Mouse (Mus musculus) R1 (cell line): ENCODE results near the gene Mrpl48.

ENCODE experiments used
- DNase-seq: peaks from one replicate; pipeline ENCODE4 v3.0.0-alpha.2; 2018; ENCODE audit warnings: low read depth, low spot score

Mrpl48 gene

DNA sequence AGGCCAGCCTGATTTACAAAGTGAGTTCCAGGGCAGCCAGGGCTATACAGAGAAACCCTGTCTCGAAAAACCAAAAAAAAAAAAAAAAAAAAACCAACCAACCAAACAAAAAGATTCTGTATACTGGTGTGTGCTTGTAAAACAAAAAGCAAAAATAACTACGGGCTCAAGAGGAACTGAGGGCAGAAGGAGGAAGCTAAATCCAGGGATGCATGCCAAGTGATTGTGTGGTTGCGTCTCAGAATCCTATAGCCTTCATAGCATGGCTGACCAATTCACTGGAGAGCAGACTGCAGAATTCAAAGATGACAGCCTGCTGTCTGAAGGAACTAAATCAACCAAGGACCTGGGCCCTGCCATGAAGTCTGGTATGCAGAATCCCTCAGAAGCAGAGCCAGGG is 73.9 kb downstream of the Mrpl48 start:
- DNase-seq = no peak

DNA sequence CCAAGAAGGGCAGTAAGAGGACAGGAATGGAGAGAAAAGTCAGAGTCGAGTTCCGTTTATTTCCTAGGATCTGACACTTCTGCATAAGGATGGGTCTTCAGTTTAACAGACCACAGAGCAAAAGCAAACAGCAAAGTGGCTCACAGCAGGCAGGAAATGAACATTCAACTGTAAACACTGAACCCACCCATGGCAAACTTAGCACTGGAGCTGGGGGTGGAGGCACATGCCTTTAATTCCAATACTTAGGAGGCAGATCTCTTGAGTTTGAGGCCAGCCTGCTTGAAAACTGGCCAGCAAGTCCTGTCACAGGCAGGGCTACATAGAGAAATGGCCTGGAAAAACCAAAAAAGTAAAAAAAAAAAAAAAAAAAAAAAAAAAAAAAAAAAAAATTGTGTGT is 74.6 kb downstream of the Mrpl48 start:
- DNase-seq = peak; percentile 69

DNA sequence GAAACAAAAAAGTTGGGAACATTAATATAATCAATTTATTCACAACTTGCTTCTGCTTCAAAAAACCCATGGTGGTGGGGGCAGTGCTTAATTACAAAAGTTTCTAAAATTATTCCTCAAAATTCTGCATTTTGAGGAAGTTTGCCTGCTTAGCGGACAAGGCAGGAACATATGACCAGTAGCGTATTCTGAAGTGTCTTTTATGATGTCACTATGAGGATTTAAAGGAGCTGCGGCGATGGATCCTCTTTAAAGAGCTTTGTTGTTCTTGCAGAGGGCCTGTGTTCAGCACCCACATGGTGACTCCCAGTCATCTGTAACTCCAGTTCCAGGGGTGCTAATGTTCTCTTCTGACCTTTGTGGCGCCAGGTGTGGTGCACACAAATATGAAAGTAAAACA is 77.3 kb downstream of the Mrpl48 start:
- DNase-seq = no peak

DNA sequence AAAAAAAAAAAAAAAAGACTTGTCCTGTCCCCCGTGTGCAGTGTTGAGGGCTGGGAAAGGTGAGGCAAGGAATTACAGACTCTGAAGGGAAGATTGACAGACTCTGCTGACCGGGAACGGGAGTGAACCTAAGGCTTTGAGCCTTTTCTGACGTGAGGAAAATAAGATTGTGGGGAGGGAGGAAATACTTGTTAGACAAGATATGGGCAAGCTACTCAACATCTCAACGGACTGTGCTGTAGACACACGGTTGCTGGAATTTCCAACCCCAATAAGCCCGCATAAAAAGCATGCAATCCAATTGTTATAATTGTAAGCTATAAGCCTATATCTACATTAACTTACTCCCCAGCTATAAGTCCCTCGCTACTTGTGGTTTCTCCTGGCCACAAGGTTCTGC is 83.4 kb downstream of the Mrpl48 start:
- DNase-seq = no peak

DNA sequence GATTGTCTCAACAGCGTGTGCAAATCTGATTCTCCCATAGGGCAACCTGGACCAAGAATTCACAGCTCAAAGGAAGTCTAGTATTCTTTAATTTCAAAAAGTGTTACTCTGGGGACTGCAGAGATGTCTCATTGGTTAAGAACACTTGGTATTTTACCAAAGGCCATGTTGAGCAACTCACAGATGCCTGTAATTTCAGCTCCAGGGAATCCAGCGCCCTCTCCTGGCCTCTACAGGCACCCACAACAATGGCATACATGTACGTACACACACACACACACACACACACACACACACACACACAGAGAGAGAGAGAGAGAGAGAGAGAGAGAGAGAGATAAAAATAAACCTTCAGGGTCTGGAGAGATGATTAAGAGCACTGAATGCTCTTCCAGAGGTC is 85.9 kb downstream of the Mrpl48 start:
- DNase-seq = peak; percentile 72

DNA sequence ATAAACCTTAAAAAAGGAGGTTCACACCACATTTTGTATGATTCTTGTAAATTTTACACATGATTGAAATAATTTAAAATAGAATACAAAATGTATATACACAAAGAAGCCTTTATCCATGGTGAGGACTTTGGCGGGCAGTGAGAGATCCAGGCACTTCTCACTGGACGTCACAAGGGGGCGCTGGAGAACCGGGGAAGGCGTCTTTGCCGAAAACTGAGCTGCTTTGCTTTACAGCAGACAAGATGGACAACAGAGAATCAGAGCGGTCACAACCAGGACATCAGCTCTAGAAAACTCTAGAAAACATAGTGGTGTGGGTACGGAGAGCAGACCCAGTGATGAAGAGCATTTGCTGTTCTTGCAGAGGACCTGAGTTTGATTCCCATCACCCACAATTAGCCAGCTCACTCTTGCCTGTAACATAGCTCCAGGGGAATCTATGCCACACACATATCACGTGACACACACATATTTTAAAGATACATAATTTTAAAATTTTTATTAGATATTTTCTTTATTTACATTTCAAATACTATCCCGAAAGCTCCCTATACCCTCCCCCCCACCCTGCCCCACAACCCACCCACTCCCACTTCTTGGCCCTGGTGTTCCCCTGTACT is 87.3 kb downstream of the Mrpl48 start:
- peak; percentile 82 for DNase-seq

DNA sequence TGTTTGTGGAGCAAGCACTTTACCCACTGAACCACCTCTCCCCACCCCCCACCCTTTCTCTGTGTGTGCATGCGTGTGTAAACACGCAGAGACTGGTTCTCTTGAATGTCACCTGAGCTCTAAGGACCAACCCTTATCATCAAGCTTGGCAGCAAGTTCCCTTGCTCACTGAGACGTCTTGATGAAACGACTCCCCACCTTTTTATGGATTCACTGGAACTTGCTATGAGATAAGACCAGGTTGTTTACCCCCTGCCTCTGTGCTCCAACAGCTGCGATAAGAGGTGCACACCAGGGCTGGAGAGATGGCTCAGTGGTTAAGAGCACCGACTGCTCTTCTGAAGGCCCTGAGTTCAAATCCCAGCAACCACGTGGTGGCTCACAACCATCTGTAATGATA is 87.9 kb downstream of the Mrpl48 start:
- DNase-seq = no peak

DNA sequence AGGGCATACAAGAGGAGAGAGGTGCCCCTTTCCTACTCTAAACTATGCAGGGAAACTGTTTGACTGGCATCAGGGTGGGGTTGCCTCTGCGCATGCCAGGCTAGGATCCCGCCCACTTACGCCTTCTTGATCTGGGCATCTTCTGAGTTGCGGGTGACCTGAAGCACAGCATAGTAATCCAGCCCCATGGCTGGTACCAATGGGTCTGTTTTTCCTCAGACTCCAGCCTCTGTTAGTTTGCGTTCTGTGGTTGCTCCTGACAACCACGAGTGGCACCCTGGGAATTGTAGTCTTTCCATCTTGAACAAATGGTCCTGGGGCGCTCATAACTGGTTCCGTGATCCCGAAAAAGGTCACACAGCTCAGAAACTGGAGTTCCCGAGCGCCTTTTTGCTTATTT is 93.5 kb downstream of the Mrpl48 start, which contains the start of gene Dnajb13:
Dnajb13 (minus strand) TSS at position 388 of the 400 bp plus-strand sequence.
- DNase-seq = peak; percentile 58

DNA sequence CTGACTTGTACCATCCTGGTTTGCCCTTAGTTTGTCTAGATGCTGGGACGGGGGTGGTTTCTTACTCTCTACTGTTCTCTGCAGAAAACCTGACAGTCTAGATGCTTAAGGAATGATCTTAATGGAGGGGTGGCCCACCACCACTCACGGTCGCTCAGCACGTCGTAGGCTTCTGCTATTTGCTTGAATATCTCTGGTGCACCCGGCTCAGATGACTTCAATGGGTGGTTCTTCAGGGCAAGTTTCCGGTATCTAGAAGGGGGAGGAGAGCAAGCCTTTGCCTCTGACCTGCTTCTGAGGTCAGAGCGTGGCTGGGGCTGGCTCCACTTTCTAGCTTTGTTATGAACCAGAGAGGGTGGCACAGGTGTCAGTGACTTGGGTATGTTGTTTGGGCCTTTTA is 96.5 kb downstream of the Mrpl48 start:
- DNase-seq = no peak

DNA sequence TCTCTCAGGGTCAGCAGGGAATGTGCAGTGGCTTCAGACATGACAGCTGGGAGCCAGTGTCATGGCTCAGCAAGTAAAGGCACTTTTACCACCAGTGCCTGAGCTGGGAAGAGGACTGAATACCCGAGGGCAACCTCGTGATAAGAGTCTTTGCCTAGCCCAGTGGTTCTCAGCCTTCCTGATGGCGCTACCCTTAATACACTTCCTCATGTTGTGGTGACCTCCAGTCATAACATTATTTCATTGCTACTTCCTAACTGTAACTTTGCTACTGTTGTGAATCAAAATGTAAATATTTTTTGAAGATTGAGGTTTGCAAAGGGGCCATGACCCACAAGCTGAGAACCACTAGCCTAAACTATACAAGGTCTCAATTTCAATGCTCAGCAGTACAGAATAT is 99.4 kb downstream of the Mrpl48 start:
- no peak for DNase-seq

DNA sequence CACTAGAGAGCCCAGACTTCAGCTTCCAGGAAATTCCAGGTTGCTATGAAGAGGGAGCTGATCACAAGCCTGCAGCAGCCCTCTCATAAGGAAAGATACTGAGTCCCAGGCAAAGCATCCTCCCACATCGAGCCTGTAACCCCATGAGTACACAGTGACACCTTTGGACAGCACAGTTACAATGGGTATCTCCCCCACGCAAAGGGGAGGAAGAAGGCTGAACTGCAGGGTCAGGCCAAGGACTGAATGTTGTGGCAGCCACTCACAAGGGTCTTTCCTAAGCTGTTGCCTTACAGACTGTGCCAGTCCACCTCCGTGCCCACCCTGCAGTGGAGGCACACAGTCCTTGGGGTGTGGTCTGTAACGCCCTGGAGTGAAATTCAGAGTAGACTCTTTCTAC is 101.6 kb downstream of the Mrpl48 start:
- DNase-seq = no peak

DNA sequence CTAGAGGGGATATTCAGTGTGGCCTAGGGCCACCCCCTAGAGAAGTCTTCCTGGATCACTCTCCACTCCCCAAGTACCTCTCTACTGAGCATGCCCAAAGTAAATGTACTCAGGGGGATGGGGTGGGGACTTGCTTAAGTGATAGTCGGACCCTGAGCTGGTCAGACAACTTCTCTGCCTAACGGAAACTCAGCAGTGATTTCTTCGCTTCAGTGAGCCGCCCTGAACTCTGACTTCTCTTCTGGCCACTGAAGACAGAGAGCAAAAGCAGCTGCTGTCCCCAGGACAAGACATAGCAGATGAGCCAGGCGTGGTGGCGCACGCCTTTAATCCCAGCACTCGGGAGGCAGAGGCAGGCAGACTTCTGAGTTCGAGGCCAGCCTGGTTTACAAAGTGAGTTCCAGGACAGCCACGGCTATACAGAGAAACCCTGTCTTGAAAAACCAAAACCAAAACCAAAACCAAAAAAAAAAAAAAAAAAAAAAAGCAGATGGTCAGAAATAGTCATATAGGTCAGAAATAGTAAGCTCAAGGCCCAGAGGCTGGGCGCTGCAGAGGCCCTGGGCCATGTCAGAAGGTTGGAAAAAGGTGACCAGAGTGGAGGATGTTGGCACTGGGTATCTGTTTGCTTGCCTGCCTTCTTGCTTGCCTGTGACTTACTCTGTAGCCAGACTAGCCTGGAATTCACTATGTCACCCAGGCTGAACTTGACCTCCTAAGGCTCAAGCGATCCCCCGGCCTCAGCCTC is 103.2 kb downstream of the Mrpl48 start:
- DNase-seq = peak; percentile 67

DNA sequence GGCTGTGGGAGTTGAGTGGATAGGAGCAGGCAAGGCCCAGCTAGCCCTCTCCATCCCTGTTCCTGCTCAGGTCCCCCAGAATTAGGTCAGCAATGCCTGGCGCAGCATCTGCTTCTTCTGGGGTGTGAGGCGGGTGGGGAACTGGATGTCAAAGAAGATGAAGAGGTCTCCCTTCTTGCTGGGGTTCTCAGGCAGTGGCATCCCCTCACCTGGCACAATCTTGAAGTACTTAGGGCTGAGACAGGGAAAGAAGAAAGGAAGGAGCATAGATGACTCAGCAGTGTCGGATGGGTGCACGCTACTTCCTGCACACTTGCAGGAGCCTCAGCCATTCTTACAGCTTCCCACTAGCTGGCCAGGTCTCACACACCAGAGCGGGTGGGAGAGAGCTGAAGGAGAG is 105.0 kb downstream of the Mrpl48 start:
- no peak for DNase-seq

DNA sequence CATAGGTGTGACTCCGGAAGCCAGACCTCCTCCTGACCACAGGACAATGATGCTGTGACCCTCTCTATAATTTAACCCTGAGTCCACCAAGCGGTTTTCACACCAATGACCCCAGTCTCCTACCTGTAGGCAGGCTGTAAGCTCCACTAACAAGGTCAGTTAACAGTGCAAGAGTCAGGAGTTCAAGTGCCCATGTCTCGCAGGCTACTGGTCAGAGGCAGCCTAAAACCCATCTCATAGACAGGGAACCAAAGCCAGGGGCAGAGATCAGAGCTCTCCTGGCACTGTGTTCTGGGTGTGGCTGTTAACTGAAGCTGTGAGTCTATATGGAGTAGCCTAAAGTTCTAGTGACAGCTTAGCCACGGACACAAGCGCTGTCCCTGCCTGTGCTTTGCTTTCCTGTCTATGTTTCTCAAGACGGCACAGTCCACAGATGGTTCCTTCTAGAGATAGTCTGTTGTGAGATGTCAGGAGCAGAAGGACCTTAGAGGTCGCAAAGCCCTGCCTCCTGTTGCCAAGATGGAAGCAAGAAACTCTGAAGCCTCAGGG is 105.7 kb downstream of the Mrpl48 start:
- DNase-seq = no peak

DNA sequence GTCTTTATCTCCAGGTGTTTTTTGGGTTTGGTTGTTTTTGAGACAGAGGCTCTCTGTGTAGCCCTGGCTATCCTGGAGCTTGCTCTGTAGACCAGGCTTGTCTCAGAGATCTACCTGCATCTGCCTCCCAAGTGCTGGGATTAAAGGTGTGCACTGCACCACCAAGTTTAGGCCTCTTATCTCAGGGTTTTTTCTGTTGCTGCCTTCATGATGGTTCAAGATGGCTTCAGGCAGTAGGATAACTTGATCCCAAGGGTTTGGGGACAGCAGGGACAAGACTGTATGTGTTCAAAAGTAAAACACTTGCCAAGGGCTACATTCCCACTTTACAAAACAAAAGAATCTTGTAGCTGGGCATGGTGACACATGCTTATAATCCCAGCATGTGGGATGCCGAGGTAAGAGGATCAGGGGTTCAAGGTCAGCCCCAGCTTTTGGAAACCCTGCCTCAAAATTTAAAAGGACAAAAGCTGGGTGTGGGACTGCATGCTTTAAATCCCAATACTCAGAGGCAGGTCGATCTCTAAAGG is 106.2 kb downstream of the Mrpl48 start:
- peak; percentile 97 for DNase-seq

DNA sequence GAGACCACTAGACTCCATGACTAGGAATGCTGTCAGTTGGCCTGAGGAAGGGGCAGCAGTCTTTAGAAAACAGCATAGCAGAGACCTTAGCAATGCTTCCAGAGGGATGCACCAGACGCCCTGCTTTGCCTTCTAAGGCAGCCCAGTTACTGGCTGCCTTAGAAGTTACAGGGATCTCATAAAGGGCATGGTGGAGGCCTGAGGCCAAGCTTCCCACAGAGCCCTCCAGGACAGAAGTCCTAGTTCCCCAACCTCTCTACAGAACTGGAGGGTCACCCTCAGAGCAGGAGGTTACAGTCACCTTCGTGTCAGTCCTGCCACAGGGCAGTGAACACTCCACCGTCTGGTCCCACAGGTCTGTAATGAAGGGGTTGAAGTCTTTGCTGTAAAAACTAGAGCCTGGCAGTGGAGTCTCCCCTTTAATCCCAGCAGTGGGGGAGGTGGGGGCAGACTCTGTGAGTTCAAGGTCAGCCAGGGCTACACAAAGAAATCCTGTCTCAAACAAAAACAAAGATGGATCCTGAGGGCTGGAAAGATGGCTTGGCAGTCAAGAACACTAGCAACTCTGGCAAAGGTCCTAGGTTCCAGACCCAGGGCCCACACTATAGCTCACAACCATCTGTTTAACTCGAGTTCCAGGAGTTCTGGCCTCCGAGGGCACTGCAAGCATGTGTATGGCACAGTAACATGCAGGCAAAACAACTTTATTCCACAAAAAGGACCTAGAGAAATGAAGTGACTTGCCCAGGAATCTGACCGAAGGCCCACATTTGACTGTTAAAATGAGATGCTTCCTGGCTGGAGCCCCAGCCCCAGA is 106.9 kb downstream of the Mrpl48 start:
- DNase-seq = peak; percentile 79

DNA sequence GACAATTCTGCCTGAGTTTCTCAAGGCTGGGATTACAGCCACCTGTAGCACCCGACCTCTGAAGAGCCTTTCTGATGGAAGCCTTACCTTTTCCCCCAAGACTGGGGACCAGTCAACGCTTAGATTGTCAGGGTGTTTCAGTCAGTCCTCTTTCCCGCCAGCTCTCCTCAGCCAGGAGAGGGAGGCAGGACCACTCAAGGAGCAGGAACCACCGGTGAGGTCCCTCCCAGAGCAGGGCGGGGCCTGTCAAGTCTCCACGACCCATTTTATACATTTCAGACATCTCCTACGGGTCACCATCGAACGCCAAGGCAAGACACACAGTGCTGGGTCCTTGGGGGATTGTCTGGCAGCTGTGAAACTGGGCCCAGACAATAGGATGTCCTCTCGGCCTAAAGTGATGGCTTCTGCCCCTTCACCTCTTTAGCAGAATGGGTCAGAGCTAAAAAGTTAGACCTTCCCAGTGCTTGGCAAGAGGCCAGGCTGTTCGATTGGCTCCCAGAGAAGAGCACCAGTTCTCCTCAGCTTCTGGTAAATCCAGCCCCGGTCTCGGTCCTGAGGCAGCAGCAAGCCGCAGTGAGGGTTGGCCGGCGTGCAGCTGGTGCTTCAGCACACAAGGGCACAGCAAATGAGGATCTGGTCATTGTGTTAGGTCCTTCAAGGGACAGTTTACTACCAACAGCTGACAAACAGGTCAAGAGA is 107.7 kb downstream of the Mrpl48 start:
- DNase-seq = peak; percentile 84

DNA sequence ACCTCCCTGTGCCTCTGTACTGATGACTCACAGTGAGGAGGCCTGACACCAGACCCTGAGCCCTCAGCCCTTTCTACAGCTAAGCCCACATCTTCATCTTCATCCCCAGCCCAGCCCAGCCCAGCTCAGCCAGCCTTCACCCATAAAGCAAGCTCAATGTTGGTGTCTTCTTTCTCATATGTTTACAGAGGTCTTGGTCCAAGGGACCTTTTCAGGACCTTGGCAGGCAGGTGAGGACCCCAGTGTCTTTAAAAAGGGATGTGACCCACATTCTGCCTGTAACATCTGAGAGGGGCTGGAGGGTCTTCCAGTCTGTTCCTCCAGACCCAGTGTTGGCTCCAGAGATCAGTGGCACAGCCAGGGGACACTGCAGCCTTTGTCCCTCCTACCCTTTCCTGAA is 108.6 kb downstream of the Mrpl48 start:
- DNase-seq = no peak

DNA sequence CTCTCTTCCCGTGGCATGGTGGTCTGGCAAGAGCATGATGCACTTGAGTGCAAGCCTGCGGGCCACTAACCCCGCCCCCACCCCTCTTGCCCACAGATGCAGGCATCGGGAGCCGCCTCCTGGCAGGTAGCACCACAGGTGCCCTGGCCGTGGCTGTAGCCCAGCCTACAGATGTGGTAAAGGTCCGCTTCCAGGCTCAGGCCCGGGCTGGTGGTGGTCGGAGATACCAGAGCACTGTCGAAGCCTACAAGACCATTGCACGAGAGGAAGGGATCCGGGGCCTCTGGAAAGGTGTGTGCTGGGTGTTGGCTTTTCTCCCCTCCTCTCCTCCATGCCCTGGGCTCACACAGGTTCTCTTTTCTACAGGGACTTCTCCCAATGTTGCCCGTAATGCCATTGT is 110.1 kb downstream of the Mrpl48 start:
- no peak for DNase-seq

DNA sequence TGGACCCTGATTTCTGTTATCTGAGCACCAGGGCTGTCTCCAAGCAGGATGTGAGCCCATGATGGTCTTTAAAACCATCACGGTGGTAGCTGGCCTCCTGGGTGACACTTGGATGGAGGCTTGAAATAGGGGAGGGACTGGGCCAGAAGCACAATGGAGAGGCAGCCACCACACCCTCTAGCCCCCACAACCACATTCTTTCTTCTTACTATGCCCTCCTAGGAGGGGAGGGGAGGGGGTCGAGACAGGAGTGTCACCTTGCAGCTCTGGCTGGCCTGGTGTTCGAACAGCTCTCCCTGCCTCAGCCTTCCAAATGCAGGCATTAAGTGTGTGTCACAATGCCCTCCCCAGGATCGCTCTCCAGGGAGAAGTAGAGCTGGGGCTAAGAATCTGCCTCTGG is 110.7 kb downstream of the Mrpl48 start:
- DNase-seq = peak; percentile 57

DNA sequence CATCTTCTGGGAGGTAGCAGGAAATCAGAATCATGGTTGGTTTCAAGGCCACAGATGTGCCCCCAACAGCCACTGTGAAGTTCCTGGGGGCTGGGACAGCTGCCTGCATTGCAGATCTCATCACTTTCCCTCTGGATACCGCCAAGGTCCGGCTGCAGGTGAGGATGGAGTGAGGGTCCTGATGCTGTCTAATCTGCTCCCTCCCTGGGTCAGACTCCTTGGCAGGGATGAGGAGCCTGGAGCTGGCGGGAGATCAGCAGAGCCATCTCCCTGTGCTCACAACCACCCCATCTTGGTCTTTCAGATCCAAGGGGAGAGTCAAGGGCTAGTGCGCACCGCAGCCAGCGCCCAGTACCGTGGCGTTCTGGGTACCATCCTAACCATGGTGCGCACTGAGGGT is 111.3 kb downstream of the Mrpl48 start:
- DNase-seq = no peak
